24 mouse cellular contexts compared by ENCODE assay signal in genomic region chr13:6288109-6288508, GRCm38 (mm10).
"Had no signal": no experiment of that assay in that cellular context is flagged by ENCODE, and none has a peak within 500 bp of the region (broad histone marks: within the 10 kb centered on the region; RNA-seq: fewer than 3 reads in every experiment).

No protein-coding gene starts in this region.

- H3K36me3 ChIP-seq: heart, embryonic 10.5 days; heart, embryonic 12.5 days; hindbrain, embryonic 13.5 days; intestine, embryonic 15.5 days; kidney, embryonic 15.5 days; limb, embryonic 10.5 days; limb, embryonic 12.5 days; liver, embryonic 13.5 days had no signal

- ATAC-seq: forebrain, postnatal 0 days; inflammation-experienced regulatory T-cells, adult 6 months; intestine, embryonic 15.5 days; intestine, postnatal 0 days had no signal

- H3K4me1 ChIP-seq: heart, embryonic 10.5 days; heart, embryonic 12.5 days; hindbrain, embryonic 13.5 days; intestine, embryonic 15.5 days; kidney, embryonic 15.5 days; limb, embryonic 10.5 days; limb, embryonic 12.5 days; liver, embryonic 13.5 days had no signal

- H3K27me3 ChIP-seq: heart, embryonic 12.5 days; hindbrain, embryonic 13.5 days; intestine, embryonic 15.5 days; kidney, embryonic 15.5 days; limb, embryonic 12.5 days; liver, embryonic 13.5 days had no signal

- DNase-seq: forebrain, postnatal 0 days; gastrocnemius, postnatal 25 days; heart, adult 18-20 months; heart, postnatal 10 days; heart, postnatal 4 days; kidney, adult 18-20 months; kidney, adult 8-10 months; kidney, postnatal 14 days; kidney, postnatal 36 days; liver; liver, embryonic 13.5 days had no signal

- H3K9me3 ChIP-seq: heart, embryonic 10.5 days; heart, embryonic 12.5 days; hindbrain, embryonic 13.5 days; intestine, embryonic 15.5 days; kidney, embryonic 15.5 days; limb, embryonic 10.5 days; limb, embryonic 12.5 days; liver, embryonic 13.5 days had no signal

- H3K4me2 ChIP-seq: heart, embryonic 12.5 days; hindbrain, embryonic 13.5 days; intestine, embryonic 15.5 days; kidney, embryonic 15.5 days; limb, embryonic 12.5 days; liver, embryonic 11.5 days; liver, embryonic 13.5 days had no signal

- H3K9ac ChIP-seq: forebrain, postnatal 0 days; heart, embryonic 12.5 days; hindbrain, embryonic 13.5 days; intestine, embryonic 15.5 days; kidney, embryonic 15.5 days; limb, embryonic 12.5 days; liver, embryonic 13.5 days had no signal

- H3K4me3 ChIP-seq: heart, embryonic 10.5 days; heart, embryonic 12.5 days; hindbrain, embryonic 13.5 days; intestine, embryonic 15.5 days; kidney, embryonic 15.5 days; layer of hippocampus, adult 2 months; left cerebral cortex, adult 2 months; limb, embryonic 10.5 days; limb, embryonic 12.5 days; liver, embryonic 13.5 days had no signal

- H3K27ac ChIP-seq: heart, embryonic 10.5 days; hindbrain, embryonic 13.5 days; intestine, embryonic 15.5 days; kidney, embryonic 15.5 days; kidney, postnatal 0 days; layer of hippocampus, adult 2 months; left cerebral cortex, adult 2 months; limb, embryonic 10.5 days; limb, embryonic 12.5 days; liver, embryonic 13.5 days had no signal
